Mouse (Mus musculus) heart, adult 11 months (tissue): ENCODE data around the gene Nxph4.

ENCODE experiments used
- DNase-seq: peaks from one replicate; pipeline ENCODE4 v3.0.0; 2022

The Nxph4 gene

DNA sequence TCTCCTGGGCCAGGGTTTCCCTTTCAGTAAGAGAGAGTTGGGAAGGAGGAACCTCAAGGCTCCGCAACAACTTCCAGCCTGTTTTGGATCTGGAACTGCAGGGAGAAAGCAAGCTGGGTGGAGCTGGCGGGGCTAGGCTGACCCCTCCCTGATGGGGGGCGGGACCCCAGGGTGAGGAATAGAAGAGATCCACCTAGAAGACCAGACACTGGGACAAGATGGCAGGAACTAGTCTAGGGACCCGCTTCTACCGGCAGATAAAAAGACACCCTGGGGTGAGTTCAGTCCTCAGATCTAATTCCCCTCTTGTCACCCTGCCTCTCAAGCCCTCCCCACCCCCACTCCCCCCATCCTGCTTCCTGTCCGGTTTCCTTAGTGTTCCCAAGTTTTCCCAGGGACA is 19.6 kb downstream of the Nxph4 start, which contains the start of gene Ndufa4l2:
Ndufa4l2 (plus strand) TSS at position 204 of the 400 bp plus-strand sequence.
- DNase-seq, result peak; percentile 99

DNA sequence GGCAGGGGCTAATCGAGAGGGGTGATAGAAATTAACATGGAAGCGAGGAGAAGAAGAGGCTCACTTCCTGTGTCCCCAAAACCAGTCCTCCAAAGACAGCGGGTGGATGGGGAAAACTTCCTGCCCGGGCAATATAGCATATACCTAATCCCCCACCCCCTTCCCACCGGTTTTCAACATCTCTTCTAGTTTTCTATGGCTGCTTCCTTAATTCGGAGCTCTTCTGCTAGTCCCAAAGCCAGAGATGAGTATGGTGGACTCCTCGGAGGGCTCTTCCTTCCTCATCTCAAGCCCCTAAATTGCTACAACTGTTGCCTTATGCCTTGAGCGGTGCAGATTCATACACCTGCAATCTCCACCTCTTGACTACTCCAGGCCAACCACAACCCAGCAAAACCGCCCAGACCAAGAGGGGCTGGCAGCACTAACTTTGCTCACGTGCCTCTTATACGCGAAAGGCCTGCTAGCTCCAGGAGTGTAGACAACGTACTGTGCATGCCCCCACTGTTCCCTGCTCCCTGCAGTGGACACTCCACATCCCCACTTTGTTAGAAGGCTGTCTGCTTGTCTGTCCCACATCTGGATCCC is 20.2 kb downstream of the Nxph4 start:
- peak; percentile 86 for DNase-seq

DNA sequence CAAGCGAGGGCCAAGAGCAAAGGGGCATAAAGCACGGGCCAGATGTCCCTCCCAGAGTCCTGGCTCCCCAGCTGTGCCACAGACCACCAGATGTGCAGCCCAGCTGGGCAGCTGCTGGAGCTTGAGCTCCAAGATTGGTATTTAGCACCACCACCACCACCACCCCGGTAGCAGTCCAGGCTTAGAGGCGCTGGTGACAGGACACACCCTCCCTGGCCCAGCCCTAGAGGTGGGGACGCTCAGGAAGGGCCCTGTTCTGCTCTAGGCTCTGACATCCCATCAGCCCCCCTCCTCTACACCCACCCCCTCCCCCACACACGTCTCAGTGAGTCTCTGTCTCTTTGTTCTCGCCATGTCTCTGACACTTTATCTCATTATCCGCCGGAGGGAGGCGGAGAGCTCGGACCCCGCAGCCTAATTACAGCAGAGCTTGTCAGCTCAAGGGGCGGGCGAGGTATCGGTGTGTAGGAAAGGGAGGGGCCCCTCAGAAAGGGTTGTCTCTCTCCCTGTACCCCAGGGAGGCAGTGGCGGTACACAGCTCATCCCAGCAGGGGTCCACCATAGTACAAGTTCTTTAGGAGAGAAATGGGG is 20.8 kb downstream of the Nxph4 start:
- peak; percentile 94 for DNase-seq

DNA sequence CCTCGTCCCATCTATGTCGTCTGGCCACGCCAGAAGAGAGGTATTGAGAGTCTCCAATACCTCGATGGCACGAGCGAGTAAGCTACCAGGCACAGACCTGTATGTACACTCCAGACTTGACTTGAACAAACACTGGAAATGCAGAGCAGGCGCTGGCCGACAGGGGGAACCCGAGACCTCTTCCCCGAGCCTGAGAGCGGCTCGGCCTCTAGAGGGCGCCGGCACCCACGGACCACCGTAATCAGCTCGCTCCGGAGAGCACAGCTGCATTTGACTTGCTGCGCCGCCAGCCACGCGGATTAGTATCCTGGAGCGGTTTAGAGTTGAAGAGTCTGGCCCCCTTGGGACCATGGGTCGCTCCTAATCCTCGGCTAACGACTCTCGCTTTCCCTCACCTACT is 21.5 kb downstream of the Nxph4 start:
- peak; percentile 98 for DNase-seq

DNA sequence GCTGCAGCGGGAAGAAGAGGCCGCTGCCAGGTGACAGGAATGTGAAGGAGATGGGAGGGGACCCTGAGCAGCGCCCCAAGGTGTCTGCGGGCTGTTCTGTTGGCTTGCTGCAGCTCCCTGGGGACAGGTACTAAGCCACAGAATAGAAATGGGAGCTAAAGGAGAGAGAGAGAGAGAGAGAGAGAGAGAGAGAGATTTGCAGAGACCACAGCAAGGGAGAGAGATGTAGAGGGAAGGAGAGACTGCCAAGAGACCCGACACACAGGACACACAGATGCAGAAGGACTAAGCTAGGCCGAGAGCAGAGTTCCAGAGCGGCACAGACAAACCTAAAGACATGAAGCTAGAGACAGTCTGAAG is 22.1 kb downstream of the Nxph4 start:
- no peak for DNase-seq

DNA sequence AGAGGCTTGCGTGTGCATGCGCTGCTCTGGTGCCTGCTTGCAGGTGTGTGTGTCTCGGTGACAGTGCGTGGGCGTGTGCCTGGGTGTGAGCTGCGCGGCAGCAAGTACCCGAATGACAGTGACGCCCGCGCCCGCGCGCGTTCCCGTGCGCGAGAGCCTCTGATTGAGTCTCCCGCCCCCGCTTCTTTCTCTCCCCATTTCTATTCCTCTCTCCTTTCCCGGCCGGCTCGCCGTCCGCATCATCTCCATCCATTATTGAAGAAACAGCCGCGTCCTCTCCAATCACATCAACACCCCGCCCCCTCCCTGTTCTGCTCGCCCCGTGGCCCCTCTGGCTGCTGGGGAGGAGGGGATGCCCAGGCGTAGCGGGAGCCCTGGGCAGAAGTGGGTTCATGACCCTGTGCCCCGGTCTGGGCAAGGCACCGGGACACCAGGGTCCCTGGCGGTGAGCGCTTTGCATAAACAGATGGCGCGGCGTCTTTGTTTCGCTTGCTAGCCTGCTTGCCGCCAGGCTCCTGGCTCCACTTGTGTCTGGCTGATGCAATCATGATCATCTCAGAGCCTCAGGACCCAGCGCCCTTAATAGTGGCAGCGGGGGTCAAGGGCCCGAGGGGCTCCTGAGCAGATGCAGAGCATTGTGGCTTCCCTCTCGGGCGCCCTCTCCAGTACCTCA is 22.6 kb downstream of the Nxph4 start:
- DNase-seq, result peak; percentile 95

DNA sequence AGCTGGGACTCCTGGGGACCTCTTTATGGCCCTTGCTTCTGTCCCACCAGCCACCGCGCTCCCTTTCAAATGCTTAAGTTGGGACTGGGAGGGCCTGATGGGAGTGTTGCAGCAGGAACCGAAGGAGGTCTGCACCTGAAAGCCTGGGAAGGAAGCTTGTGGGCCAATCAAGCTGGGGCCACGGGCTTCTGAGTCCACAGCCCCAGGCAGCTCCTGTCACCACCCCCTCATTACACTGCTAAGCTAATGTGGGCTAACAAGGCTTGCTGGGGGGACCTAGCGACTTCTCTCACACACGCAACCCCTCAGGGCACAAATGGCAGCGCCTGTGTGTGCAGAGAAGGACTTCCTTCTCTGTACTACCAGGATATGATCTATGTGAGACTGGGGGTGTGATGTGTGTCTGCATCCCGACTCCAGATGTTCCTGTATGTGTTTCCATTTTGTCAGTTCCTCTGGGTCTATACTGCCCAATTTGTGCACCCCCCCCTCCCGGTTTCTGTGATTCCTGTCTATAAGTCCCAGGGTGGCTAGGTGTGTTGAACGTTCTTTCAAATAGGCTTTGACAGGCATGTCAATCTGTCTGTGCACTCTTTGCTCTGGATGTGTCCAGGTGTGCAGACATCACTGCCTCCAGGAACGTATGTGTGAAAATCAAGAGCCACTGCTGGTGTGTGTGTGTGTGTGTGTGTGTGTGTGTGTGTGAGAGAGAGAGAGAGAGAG is 23.3 kb downstream of the Nxph4 start:
- DNase-seq, result peak; percentile 90

DNA sequence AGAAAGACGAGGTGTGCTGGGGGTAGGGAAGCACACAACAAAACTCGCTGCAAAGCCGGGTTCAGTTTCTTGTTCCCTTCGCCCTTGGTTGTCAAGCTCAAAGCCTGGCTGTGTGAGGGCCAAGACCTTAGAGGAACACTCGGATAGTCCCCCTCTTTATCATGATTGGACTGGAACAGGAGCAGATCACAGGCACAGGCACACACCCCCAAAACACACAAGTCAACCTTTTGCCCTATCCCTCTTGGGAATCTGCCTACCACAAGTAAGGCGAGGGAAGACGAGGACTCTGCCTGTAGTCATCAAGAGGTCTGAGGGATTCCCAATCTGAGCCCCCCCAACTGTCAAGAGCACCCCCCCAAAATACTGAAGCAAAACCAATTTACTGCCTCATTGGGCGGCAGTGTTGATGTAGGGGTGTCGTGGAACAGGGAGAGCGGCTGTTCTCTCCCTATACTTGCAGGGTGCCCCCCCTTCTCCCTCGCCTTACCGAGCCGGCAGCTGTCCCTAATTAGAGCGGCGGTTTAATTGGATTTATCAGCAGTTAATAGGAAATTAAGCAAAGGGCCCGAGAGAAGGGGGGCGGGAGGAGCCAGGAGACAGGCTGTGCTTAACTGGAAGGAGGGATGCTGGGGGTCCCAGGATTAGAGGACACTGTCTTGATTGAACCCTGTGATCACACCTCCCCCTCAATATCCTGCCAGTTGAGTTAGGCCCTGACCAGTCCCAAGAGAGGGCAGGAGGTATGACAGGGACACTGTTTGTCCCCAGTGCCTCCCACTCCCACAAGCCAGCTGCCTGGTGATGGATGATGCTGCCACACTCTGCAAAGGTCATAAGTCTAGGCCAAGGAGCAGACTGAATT is 24.3 kb downstream of the Nxph4 start:
- no peak for DNase-seq

DNA sequence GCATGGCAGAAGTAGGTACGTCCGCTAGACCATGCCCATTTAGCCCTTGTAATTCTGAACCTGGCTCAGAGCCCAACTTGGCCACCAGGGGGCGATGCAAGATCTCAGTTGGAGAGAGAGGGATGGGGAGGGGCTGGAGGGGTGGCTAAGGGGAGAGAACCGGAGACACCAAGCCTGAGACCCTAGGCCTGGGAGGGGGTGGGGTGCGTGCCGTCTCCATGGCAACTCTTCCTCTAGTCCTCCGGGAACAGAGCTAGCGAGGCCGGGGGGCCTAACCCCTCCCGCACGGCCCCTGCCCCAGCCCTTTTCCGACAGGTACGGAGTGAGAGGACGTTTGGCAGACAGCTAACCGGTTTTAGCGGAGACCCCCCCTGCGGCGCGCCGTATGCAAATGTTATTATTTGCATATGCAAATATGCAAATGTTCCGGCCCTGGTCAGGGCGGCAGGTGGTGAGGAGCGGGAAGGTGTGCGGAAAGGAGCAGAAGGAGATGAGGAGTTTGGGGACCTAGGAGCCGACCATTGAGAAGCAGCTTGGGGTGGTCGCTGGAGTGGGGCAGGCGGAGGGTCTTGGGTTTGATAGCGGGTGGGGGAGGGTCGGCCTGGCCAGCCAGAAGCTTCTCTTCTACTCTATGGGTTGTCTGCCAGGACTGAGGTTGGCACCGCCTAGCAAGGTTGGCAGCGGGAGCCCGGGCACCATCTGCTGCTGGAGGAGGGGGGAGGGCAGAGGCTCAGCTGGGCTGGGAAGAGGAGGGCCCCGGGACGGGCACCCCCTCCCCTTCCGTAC is 25.1 kb downstream of the Nxph4 start:
- peak; percentile 97 for DNase-seq

DNA sequence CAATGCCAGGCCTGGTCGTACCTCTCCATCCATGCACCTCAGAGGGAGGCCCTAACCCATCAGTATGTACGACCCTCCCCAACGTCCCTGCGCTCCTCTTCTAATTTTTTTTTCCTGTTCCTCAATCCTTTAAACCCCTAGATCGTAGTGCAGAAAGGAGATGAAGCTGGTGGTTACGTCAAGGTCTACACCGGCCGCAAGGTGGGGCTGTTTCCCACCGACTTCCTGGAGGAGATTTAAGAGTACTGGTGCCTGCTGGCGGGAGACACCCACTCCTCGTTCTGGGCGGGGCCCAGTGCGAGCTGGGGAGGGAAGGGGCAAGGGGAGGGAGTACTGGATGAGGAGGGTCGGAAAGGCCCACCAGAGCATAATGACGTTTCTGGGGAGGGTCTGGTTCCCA is 26.1 kb downstream of the Nxph4 start:
- DNase-seq, result peak; percentile 94

DNA sequence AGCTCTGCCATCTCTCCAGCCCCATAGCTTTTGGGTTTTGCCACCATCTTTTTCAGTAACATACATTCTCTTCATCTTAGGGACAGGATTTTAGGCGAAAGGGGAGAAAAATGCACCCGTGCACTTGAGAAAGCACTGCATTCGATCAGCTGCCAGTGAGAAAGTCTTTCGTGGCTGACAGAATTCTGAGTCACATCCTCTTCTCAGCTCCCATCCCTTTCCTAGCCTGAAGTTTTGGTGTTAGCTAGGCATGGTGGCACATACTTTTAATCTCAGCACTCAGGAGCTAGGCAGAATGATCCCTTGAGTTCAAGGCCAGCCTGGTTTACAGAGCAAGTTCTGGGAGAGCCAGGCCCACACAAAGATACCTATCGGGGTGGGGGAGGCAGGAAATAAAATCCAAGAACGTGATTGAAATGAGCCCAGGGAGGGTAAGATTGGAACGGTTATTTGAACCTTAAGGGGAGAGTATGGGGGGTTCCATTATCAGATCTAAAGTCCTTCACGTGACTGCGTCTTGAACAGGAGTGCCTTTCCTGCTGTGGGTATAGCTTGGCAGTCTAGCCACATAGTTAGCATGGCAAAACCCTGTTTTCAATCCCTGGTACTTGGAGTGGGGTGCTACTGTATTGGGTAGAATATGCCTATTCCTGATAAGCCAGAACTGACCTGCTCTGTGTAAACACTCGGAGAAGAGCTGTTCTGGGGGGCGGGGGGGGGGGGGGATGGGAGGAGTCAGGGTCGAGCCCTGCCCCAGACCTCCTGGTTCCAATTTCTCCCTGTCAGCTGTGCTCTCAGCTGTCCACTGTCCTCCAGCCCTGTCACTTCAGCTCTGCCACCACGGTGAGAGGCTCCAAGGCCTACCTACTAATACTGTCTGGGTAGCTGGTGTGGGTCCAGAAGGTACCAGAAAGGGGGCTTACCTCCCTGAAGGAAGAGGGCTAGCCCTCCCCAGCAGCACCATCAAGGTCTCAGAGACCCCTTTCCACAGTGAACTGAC is 33.2 kb downstream of the Nxph4 start, which contains the start of gene Stac3:
Stac3 (plus strand) TSS at position 793 of the 1,000 bp plus-strand sequence.
- no peak for DNase-seq

DNA sequence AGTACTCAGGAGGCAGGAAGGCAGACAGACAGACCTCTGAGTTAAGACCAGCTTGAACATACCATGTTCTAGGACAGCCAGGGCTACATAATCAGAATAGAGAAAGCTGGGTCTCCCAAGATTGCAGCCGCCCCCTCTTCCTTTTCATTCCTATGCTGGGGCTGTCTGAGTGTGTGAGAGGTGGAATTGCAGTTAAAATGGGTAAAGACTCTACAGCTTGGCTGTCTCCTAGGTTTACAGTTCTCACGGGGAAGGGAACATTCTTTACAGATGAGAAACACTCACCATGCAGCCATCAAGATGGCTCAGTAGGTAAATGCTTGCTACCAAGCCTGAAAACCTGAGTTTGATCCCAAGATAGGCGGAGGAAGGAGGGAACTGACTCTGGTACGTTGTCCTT is 34.3 kb downstream of the Nxph4 start:
- no peak for DNase-seq

DNA sequence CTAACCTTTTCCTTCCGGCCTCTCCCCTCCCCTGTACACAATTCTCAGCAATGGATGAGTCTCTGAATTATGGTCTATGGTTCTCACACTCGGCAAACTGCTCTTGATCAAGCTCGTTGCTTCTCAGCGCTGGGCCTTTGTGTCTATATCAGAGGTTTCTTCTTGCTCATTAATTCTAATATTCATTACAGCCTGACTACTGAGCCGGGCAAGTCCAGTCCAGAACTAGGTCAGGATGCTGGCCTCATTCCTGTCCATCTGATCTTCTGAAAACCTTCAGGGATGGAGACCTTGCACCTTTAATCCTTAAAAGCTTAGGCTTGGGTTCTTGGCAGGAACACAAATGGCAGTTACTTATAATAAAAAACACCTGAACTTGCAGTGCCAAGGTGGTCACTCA is 34.8 kb downstream of the Nxph4 start:
- DNase-seq, result no peak

DNA sequence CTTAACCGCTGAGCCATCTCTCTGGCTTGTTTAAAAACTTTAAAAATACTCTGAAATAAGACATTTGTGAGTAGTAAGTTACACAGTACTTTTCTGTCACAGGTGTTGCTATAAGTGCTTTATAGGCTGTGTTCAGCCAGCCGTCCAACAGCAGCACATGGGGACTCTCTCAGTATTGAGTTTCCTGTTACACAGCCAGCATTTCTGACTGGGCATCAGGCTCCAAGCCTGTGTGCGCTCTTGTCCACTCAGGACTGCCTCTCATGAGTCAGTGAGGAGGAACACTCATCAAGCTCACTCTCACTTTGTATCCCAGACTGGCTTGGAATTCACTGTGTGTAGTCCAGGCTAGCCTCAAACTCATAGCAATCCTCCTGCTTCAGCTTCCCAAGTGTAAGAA is 38.2 kb downstream of the Nxph4 start:
- no peak for DNase-seq

DNA sequence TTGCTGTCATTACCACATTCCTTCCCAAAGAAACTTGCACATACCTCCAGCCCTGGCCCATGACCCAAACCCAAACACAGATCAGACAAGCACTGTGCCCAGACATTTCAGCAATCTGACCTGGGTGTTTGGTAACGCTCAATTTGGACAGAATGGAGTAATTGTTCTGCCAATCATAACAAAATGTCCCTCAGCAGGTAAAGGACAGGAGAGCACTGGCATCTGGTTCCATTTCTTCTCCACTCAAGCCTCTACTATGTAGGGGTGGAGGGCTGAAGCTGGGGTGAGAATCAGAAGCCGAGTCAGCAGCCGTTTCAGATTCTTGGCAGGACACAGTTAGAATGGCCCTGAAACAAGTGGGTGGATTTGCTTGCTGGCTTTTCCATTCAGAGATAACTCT is 42.2 kb downstream of the Nxph4 start:
- DNase-seq, result no peak

DNA sequence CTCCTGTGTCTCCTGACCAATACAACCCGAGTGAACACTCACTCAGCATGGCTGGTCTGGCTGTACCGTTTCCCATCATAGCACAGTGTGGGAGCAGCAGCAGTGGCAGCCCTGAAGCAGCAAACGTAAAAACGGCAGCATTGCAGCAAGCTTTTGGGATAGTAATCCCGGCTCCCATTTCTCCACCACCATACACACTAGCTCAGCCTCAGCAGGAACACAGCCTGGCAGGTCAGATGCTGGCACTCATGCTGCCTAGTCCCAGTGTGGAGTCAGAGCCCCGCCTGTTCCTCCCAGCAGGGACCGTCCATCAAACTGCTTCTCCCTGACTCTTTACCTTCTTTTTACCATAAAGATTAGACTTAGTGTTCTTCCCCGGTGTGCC is 43.2 kb downstream of the Nxph4 start:
- DNase-seq, result no peak

DNA sequence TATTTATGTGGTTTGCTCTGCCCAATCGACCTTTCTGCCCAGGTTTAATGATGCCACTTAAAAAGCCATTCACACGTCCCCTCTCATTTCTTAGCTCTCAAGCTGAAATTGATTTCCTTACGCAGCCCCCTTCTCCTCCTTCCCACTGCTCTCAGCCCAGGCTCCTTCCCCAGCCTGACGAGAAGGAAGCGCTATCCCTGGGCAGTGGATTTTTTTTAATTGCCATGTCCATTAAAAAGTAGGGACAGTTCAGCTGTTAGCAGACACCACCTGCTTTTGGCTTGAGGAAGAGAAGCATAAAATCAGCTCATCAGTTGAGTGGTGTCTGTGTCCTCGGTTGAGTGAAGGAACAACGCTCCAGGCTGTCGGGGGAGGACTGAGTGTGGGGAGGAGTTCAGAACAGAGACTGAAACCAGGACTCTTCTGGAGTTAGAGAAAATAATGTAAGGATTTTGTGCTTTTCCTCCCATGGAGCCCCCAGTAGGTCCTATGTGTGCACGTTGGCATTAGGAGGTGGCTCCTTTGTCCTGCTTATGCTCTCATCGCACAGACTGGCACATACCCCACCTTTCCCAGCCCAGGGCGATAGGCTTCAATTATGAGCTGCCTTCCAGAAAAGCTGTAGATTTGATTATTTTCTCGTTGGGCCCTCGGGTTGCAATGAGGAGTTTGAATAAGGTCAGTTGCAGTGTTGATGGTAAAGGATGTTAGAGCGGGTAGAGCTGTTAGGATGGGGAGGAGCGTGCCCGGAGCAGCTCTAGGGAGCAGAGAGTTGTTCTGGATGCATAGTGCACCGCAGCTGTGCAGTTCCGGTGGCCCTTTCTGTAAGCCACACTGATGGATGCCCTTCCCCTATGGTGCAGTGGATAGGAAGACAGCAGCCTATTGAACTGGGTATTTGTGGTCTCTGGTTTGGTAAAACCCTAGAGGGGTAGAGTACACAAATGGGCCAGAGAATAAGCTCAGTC is 43.9 kb downstream of the Nxph4 start:
- DNase-seq, result no peak

DNA sequence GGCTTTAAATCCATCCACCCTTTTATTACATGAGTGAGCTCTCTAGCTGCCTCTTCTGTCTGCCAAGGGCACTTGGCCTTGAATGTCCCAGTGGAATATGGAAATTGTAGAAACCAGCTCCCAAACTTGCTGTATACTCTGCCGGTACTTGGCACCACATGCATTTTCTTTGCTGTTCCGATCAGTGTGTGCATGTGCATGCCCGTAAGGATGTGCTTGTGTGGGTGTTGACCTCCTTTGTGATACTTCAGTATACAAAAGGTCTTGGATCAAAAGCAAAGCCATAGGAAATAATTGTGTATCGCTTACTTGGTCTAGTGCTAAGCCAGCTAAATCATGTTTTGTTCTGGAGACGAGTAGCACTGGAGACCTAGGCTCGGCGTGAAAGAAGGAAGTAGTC is 45.5 kb downstream of the Nxph4 start:
- no peak for DNase-seq

DNA sequence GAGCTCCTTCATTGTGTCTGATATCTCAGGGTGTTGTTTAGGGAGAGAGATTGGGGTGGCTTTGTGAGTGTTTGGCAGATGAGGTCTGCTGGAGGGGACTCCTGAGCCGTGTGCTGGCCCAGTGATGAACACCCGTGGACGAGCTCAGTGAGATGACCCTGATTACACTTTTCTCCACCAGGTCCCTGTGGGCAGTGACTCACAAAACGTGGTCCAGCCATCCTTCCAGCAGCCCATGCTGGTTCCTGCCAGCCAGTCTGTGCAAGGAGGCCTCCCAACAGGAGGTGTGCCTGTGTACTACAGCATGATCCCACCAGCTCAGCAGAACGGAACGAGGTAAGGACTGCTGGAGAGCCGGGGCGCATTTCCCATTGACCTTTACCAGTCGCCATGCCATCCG is 49.1 kb downstream of the Nxph4 start:
- DNase-seq, result no peak
